Mouse (Mus musculus) kidney, adult 2 months (tissue): ENCODE data around the gene Tcf12.

ENCODE experiments used
- CTCF ChIP-seq: fragments of 200-500 bp; conservative IDR thresholded peaks from 2 replicates; pipeline ENCODE4 v1.5.1; 2011; ENCODE audit warnings: low read depth, mild to moderate bottlenecking, control low read depth, low read length, moderate library complexity, mixed read lengths; ENCODE audit not compliant: insufficient read depth, insufficient read length
- POLR2A ChIP-seq: fragments of 200-500 bp; IDR thresholded peaks from one replicate; pipeline ENCODE4 v1.6.1; 2011; ENCODE audit warnings: low read depth, low read length, control low read depth

- TF ChIP-seq CTCF (no peak), POLR2A (no peak)
Observed at GRCm38 (mm10) chr9:71798176-71798575, 313.5 kb downstream of the Tcf12 start.
